Mouse (Mus musculus) stomach, embryonic 16.5 days (tissue): Measurements from ENCODE around the gene Rpl41. TPM values are rescaled to one million over a fixed set of nuclear protein-coding genes. Genes with fewer than 3 reads are reported as not detected.

Experiments used
- ATAC-seq: fragments of 200-750 bp; cut with Nextera tagmentation; 2 replicates; pipeline ENCODE4 v1.8.0; 2017; ENCODE audit warnings: moderate number of reproducible peaks, moderate TSS enrichment; ENCODE audit not compliant: insufficient read depth, low FRiP score
- H3K27ac ChIP-seq: fragments of 300-500 bp; sonication (generic); 2 replicates; pipeline ENCODE4 v1.5.1; 2014; ENCODE audit warnings: low read length
- H3K27me3 ChIP-seq: fragments of 300-500 bp; sonication (generic); 2 replicates; pipeline ENCODE4 v1.6.1; 2014; ENCODE audit warnings: low read length, control low read depth, mixed read lengths; ENCODE audit not compliant: control insufficient read depth, insufficient read depth
- H3K36me3 ChIP-seq: fragments of 300-500 bp; sonication (generic); 2 replicates; pipeline ENCODE4 v1.6.1; 2014; ENCODE audit warnings: low read length; ENCODE audit not compliant: control insufficient read depth, insufficient read depth
- H3K4me1 ChIP-seq: fragments of 300-500 bp; sonication (generic); 2 replicates; pipeline ENCODE4 v1.6.1; 2014; ENCODE audit warnings: low read length, control low read depth, mixed read lengths; ENCODE audit not compliant: control insufficient read depth, insufficient read depth
- H3K4me2 ChIP-seq: fragments of 300-500 bp; sonication (generic); 2 replicates; pipeline ENCODE4 v1.6.1; 2014; ENCODE audit warnings: low read depth, low read length, mixed read lengths
- H3K4me3 ChIP-seq: fragments of 300-500 bp; sonication (generic); replicated peaks from 2 replicates; pipeline ENCODE4 v1.5.1; 2014; ENCODE audit warnings: mild to moderate bottlenecking, low read length
- H3K9ac ChIP-seq: fragments of 300-500 bp; sonication (generic); 2 replicates; pipeline ENCODE4 v1.6.1; 2014; ENCODE audit warnings: low read length
- H3K9me3 ChIP-seq: fragments of 300-500 bp; sonication (generic); replicated peaks from 2 replicates; pipeline ENCODE4 v1.6.1; 2016; ENCODE audit warnings: low read length, control low read depth; ENCODE audit not compliant: control insufficient read depth
- WGBS: fragments of 180-500 bp; shearing (Covaris S2); extraction: QIAGEN DNeasy Blood & Tissue Kit; methylation state at CpG from one replicate; pipeline ENCODE4 v1.1.7; 2014; 5-methylcytosine and 5-hydroxymethylcytosine counted together
- polyA plus RNA-seq: library from polyadenylated mRNA; unstranded; fragments of >200 nt; fragmentation: Nextera tagmentation; extraction: Ambion mirVana; gene quantifications from 2 replicates; pipeline ENCODE4 v1.2.1, GENCODE M21; 2015

The Rpl41 gene
- polyA plus RNA-seq, 1 experiment from 2014 or later = 3,890 TPM

DNA sequence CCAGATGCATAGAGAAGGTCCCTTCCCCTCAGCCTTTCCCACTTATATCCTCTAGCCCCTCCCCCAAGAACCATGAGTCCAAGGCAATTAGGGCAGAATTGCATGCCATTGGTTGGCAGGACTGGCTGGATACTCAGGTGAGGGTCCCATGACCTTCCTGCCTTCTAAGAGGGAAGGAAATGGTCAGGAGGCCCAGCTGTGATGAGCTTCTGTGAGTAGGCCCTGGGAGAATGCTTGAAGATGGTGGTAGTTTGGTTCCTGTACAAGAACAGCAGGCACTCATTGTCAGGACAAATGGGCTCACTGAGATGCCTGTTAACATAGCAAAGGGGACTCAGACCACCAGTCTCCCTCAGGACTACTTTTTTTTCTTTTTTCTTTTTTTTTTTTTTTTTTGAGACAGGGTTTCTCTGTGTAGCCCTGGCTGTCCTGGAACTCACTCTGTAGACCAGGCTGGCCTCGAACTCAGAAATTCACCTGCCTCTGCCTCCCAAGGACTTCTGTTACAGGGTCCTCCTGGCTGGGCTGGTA is 10.7 kb downstream of the Rpl41 start:
- H3K9ac ChIP-seq = no peak overlapping the region
- H3K4me1 ChIP-seq = no peaks in the 10 kb centered on the region
- no peak overlapping the region for H3K27ac ChIP-seq
- H3K4me3 ChIP-seq = no peak overlapping the region
- WGBS = 88% methylated on average over 1 of the region's 1 CpGs
- no peaks in the 10 kb centered on the region for H3K9me3 ChIP-seq
- 0 out of 2 replicates have a peak, but pooled peaks cover 5% of the 10 kb centered on the region for H3K36me3 ChIP-seq
- ATAC-seq = no peak
- no peaks in the 10 kb centered on the region for H3K27me3 ChIP-seq
- H3K4me2 ChIP-seq = no peak overlapping the region

DNA sequence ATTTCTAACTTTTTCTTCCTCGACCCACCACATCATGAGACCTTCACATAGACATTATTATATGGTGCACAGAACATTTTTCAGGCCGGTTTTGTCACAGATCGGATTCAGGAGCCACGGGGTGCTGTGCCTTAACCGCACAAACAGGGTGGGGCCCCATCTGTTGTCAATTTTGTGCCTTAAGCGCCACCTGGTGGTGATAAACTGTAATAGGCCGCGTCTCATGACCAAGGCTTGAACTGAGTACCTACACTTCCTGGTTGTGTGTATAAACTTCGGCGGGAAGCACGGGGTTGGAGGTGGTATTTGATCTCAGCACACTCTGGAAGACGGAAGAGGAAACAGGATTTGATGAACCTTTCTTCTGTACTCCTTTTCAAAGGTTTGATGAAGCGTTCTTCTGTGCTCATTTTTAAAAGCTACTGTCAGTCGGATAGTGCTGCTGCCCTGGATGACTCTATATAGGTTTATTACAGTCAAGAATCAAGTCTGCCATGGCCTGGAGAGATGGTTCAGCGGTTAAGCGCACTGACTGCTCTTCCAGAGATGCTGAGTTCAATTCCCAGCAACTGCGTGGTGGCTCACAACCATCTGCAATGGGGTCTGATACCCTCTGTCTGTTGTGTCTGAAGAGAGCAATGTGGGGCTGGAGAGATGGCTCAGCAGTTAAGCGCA is 12.7 kb downstream of the Rpl41 start:
- Histone ChIP-seq H3K9ac (peak overlapping the region; percentile 43; the same call in 1 of the 2 replicates), H3K36me3 (no peaks in the 10 kb centered on the region), H3K9me3 (no peaks in the 10 kb centered on the region), H3K4me2 (peak overlapping the region; percentile 51), H3K4me1 (no peaks in the 10 kb centered on the region), H3K27ac (peak overlapping the region; percentile 46; the same call in 1 of the 2 replicates), H3K27me3 (no peaks in the 10 kb centered on the region), H3K4me3 (peak overlapping the region; percentile 27)
- ATAC-seq = peak; percentile 92
- WGBS = 13% methylated on average over 18 of the region's 18 CpGs

DNA sequence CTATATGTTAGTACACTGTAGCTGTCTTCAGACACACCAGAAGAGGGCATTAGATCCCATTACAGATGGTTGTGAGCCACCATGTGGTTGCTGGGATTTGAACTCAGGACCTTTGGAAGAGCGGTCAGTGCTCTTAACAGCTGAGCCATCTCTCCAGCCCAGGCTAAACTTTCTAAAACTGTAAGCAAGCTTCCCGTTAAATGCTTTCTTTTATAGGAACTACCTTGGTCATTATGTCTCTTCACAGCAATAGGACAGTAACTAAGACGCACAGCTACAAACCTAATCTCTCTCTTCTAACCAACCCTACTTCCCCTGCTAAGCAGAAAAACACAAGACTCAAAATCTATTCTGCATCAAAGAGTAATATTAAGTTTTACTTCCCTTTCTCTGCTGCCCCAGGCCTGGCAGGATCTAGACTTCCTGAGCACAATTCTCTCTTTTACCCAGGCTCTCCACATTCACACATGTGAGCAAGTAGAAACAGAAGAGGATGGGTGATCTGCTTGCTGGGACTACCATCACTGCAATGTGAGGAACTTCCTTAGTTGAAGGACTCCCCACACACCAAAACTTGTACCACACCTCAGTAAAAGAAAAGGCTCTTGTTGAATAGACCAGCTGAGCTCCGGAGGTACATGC is 13.4 kb downstream of the Rpl41 start:
- ATAC-seq = no peak
- H3K4me3 ChIP-seq = peak overlapping the region; percentile 27
- no peaks in the 10 kb centered on the region for H3K9me3 ChIP-seq
- no peaks in the 10 kb centered on the region for H3K36me3 ChIP-seq
- H3K4me2 ChIP-seq = peak overlapping the region; percentile 51
- H3K9ac ChIP-seq = peak overlapping the region; percentile 43; the same call in 1 of the 2 replicates
- H3K27ac ChIP-seq = peak overlapping the region; percentile 46
- H3K27me3 ChIP-seq = no peaks in the 10 kb centered on the region
- H3K4me1 ChIP-seq = no peaks in the 10 kb centered on the region
- 77% methylated on average over 4 of the region's 4 CpGs for WGBS

DNA sequence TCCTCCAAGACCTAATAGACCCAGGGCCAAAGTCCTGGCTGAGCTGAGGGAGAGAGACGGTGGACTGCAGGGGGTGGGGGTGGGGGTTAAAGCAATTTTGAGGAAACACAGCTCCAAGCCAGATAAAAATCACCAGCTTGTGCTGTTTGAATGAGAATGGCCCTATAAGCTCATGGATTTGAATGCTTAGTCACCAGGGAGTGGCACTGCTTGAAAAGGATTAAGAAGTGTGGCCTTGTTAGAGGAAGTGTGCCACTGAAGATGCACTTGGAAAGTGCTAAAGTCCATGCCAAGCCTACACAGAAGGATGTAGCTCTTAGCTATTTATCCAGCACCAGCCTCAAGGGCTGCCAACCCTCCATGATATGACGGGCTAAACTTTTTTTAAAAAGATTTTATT is 13.9 kb downstream of the Rpl41 start:
- 74% methylated on average over 2 of the region's 2 CpGs for WGBS
- Histone ChIP-seq H3K36me3 (no peaks in the 10 kb centered on the region), H3K9ac (no peak overlapping the region), H3K27me3 (no peaks in the 10 kb centered on the region), H3K4me3 (no peak overlapping the region), H3K27ac (no peak overlapping the region), H3K4me2 (no peak overlapping the region), H3K4me1 (no peaks in the 10 kb centered on the region), H3K9me3 (no peaks in the 10 kb centered on the region)
- no peak for ATAC-seq

DNA sequence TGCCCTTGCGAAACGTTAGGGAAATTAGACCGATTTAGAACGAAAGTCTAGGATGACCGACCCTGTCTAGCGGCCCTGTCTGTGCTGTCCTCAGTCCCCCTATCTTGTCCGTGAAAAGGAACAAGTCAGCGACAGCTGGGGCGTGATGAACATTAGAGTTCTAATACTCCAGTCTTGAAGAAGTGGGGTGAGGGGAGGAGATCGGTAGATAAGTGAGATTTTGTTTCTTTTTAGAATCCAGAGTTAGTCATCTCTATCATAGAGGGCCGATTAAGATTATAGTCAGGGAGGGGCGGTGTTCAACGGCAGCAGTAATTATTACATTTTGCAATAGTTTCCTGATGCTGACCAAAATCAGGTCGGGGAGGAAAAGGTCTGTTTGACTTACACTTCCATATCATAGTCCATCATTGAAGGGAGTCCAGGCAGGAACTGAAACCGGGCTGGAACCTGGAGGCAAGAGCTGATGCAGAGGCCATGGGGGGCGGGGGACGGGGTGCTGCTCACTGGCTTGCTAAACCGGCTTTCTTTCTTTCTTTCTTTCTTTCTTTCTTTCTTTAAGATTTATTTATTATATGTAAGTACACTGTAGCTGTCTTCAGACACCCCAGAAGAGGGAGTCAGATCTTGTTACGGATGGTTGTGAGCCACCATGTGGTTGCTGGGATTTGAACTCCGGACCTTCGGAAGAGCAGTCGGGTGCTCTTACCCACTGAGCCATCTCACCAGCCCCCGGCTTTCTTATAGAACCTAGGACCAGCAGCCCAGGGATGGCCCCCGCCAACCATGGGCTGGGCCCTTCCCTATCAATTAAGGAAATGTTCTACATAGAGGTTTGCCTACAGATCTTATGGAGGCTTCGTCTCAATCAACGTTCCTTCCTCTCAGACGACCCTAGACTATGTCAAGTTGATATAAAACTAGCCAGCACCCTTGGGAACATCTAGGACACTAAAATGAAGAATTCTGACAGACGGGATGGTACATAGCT is 22.4 kb downstream of the Rpl41 start:
- no peak for ATAC-seq
- H3K9me3 ChIP-seq = no peaks in the 10 kb centered on the region
- WGBS = 27% methylated on average over 28 of the region's 28 CpGs
- H3K27me3 ChIP-seq = no peaks in the 10 kb centered on the region
- peak overlapping the region; percentile 84 for H3K4me3 ChIP-seq
- peaks cover 15% of the 10 kb centered on the region for H3K4me1 ChIP-seq
- no peaks in the 10 kb centered on the region for H3K36me3 ChIP-seq
- peak overlapping the region; percentile 90 for H3K27ac ChIP-seq
- H3K4me2 ChIP-seq = peak overlapping the region; percentile 95
- peak overlapping the region; percentile 75 for H3K9ac ChIP-seq

DNA sequence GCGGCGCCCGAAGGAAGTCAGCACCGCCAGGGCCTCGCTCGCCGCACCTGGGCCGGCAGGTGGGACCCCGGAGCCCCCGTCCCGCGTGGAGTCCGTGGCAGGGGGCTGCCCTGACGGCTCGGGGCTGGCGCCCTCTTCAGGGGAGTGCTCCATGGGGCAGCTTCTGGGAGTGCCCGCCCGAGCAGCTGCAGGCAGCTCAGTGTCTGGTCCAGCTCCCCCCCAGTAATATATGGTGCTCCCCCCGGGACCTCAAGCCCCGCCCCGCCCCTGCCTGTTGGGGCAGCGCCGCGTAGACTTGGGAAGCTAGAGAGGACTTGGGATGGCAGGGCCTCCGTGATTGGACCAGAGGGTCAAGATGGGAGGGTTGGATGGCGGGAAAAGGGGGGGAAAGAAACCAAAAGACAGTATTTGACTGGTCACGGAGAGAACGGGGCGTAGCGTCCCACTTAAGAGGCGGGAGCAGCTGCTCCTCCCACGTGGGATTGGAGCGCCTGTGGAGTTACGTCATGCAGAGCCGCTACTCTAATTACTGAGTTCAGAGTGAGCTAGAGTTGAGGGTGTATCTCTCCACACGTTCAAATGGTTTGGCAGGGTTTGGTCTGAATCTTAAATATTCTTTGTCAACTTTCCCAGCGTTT is 23.3 kb downstream of the Rpl41 start, which contains the start of gene Esyt1:
TSS of gene Esyt1 (minus strand) at position 201 of the 638 bp plus-strand sequence.
- Histone ChIP-seq H3K4me1 (peaks cover 15% of the 10 kb centered on the region), H3K4me2 (peak within 1 kb of the TSS; percentile 95), H3K4me3 (peak within 1 kb of the TSS; percentile 84), H3K27me3 (no peaks in the 10 kb centered on the region), H3K9ac (peak within 1 kb of the TSS; percentile 93), H3K9me3 (no peaks in the 10 kb centered on the region), H3K36me3 (no peaks in the 10 kb centered on the region), H3K27ac (peak within 1 kb of the TSS; percentile 91)
- ATAC-seq = peak; percentile 98
- under 1% methylated on average over 37 of the region's 37 CpGs for whole genome bisulfite sequencing

DNA sequence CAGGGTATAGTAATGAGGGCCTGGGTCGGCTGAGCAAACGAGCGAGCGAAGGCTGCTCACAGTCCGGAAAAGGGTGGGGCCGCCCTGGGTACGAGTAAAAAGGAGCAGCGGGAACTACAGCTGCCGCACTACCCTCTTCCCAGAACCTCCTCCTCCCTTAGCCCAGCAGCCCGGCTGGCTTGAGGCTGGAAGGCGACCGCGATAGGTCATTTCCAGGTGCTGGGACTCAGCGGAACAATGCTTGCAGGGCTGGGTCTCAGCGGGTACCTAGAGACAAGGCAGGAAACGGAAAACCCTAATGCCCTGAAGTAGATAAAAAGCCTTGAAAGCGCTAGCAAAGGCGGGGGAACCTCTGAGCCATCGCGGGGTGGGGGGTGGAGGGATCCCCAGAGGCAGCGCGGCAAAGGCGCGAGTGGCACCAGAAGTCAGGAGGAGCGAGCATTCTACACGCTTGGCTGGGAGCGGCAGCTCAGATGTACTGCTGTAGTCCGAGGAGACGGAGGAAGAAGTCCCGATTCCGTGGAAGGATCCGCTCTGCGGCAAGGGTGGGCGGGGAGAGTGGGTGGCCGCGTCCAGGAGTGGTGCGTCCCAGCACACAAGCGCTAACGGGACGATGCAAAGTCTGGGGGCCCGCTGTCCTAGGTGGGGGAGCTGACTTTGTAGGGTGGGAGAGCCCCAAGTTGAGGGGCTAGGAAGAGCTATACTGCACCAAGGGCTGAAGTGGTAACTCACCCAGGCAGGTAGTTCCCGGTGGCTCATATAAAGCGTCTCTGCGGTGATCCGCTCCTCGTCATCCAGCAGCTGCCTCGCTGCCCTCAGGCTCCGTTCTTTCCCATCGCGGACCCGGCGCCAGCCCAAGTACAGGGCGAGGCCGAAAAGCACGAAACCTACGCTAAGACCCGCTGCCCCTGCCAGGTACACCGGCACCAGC is 24.1 kb downstream of the Rpl41 start:
- Histone ChIP-seq H3K27me3 (no peaks in the 10 kb centered on the region), H3K4me3 (peak overlapping the region; percentile 84), H3K9me3 (no peaks in the 10 kb centered on the region), H3K36me3 (peaks cover 5% of the 10 kb centered on the region; the same call in 1 of the 2 replicates), H3K9ac (peak overlapping the region; percentile 93), H3K4me2 (peak overlapping the region; percentile 95), H3K4me1 (peaks cover 15% of the 10 kb centered on the region), H3K27ac (peak overlapping the region; percentile 91)
- WGBS = under 1% methylated on average over 58 of the region's 58 CpGs
- peak; percentile 24; the same call in 1 of the 2 replicates for ATAC-seq
